Mouse (Mus musculus): ENCODE measurements around the gene Itch.

DNA sequence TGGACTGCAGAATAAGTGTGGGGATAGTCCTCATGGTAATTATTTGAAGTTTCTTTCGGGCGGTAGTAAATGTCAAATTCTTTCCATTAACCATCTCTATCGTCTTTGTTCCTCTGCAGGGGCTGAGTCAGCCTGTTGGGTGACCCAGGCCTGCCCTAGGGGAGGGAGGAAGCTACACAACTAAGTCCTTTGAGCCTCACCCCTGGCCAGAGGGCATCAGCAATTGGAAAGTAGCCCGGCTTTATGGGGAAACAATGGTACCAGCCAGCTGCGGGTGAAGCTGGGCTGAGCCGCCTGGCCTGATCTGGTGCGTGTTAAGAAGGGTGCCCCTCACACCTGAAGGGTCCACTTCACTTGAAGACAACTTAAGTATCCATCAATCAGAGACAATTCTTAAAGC lies 33.9 kb upstream of the Itch start:
- no peak for TF ChIP-seq CTCF (IDR thresholded peaks at IDR 0.05; ENCODE audit: low read depth)
- TF ChIP-seq EP300 (optimal IDR thresholded peaks at IDR 0.05): no peak

Data from stomach, postnatal 0 days (tissue).